Mouse (Mus musculus) lung, postnatal 25 days (tissue): ENCODE results near the gene Vta1.
A peak's percentile ranks its signal among the peaks of the same experiment; 100 is the strongest.

Source experiments
- DNase-seq: peaks from one replicate; pipeline ENCODE4 v3.0.0; 2022; ENCODE audit warnings: low spot score

The Vta1 gene

GRCm38 (mm10) chr10:14705072-14706066 lies at the start of gene Vta1, which contains the start of gene Nmbr:
TSS of gene Vta1 (minus strand) at chr10:14705560.
TSS of gene Nmbr (plus strand) at chr10:14705591.
- peak; percentile 99 for DNase-seq

GRCm38 (mm10) chr10:14734285-14734684 lies 28.9 kb upstream of the Vta1 start:
- DNase-seq, result peak; percentile 9

- DNase-seq, result no peak
Observed at GRCm38 (mm10) chr10:14725671-14726070, 20.3 kb upstream of the Vta1 start.

- no peak for DNase-seq
Observed at GRCm38 (mm10) chr10:14718114-14718513, 12.8 kb upstream of the Vta1 start, which contains the start of gene Gje1. TSS of gene Gje1 (minus strand) at chr10:14718214.

GRCm38 (mm10) chr10:14703830-14704420 lies 1.4 kb downstream of the Vta1 start:
- no peak for DNase-seq

GRCm38 (mm10) chr10:14703239-14703638 lies 2.1 kb downstream of the Vta1 start:
- no peak for DNase-seq

GRCm38 (mm10) chr10:14690349-14690748 lies 15.0 kb downstream of the Vta1 start:
- no peak for DNase-seq

GRCm38 (mm10) chr10:14688785-14689442 lies 16.4 kb downstream of the Vta1 start:
- no peak for DNase-seq

- no peak for DNase-seq
Observed at GRCm38 (mm10) chr10:14685663-14686062, 19.7 kb downstream of the Vta1 start.

- DNase-seq, result no peak
Observed at GRCm38 (mm10) chr10:14666147-14666546, 39.2 kb downstream of the Vta1 start.

- no peak for DNase-seq
Observed at GRCm38 (mm10) chr10:14660875-14661274, 44.5 kb downstream of the Vta1 start.

- no peak for DNase-seq
Observed at GRCm38 (mm10) chr10:14639635-14640034, 65.7 kb downstream of the Vta1 start.

GRCm38 (mm10) chr10:14639043-14639442 lies 66.3 kb downstream of the Vta1 start:
- DNase-seq, result no peak

- no peak for DNase-seq
Observed at GRCm38 (mm10) chr10:14625706-14626105, 79.7 kb downstream of the Vta1 start.

- DNase-seq, result no peak
Observed at GRCm38 (mm10) chr10:14619156-14619555, 86.2 kb downstream of the Vta1 start.

GRCm38 (mm10) chr10:14618301-14618700 lies 87.1 kb downstream of the Vta1 start:
- DNase-seq, result no peak

- DNase-seq, result no peak
Observed at GRCm38 (mm10) chr10:14615441-14615840, 89.9 kb downstream of the Vta1 start.

GRCm38 (mm10) chr10:14607597-14607996 lies 97.8 kb downstream of the Vta1 start:
- DNase-seq, result no peak
